Mouse (Mus musculus): ENCODE measurements around the gene Parp4. TPM values are rescaled to one million over a fixed set of nuclear protein-coding genes. Genes with fewer than 3 reads are reported as not detected.
A peak's percentile ranks its signal among the peaks of the same experiment; 100 is the strongest.

The Parp4 gene
- polyA plus RNA-seq, 1 experiment, result 10.1 TPM

DNA sequence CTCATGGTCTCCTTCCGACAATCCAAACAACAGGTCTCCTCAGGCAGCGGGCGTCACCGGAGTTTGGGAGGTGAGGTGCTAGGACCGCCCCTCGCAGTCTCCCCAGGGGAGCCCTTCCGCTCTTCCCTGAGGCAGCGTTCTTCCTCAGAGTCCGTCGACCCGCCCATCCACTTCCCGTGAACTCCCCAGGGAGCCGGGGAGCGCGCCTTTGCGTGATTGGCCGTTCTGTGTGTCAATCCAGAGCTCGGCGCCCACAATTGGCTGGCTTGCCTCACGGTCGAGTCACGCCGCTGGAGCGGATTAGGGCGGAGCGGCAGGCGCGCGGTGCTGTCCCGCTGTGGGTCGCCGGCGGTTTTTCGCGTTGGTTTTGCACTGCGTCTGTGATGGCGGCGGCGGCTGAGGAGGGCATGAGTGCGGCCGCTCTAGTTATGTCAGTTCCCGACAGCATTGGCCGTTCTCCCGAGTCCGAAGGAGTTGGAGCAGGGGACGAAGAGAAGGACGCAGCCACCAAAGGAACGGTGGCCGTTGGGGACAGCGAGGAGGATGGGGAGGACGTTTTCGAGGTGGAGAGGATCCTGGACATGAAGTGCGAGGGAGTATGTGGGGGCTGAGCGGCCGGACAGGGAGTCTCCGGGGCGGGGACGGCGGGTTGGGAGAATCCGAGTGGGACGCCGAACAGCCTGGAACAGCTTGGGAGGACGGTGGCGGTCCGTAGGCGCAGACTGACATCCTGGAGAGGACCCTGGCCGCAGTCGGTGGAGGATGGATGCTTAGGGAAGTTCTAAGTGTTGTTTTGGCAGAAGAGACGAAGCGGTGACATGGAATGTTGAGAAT is 92.8 kb downstream of the Parp4 start, which contains the start of gene Mphosph8:
Mphosph8 (plus strand) TSS at position 280 of the 834 bp plus-strand sequence.
- Histone ChIP-seq H3K4me3 (peak within 1 kb of the TSS; percentile 95), H3ac (ENCODE audit: control insufficient read depth, insufficient read length) (peak within 1 kb of the TSS; percentile 32)

DNA sequence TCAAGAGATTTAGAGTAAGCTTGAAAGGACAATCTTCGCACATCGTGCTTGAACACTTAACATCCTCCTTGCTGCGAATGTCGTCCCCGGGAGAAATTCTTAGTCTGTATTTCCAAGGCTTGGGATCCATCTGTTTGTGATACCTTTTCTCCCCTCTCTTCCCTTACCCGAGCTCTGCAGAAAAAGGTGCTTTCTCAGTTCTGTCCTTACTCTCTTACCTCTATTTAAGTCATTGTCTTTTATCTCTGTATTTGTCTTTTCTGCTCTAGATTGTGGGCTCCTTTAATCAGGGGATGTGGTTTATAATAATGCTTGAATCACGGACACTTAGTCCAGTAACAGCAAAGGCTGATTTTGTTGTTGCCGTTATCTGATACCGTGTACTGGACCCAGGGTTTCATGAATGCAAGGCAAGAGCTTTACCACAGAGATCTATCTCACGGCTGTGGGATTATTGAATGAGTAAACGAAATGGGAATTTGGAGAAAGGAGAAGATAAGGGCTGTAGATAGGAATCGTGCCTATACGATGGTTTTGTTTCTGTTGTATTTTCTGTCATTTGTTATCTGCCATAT is 93.7 kb downstream of the Parp4 start:
- no peak for TF ChIP-seq MYOG (IDR thresholded peaks at IDR 0.05; ENCODE audit: control insufficient read depth in 1 of 3, insufficient read depth in 1 of 3, insufficient read length in 2 of 3, low read depth in 2 of 3)
- TF ChIP-seq USF1 (IDR thresholded peaks at IDR 0.05; ENCODE audit: low read depth), result no peak
- TF ChIP-seq MYOD1 (IDR thresholded peaks at IDR 0.05; ENCODE audit: control insufficient read depth in 1 of 3, insufficient read length in 2 of 3, low read depth in 2 of 3), result no peak
- TF ChIP-seq POLR2A (IDR thresholded peaks at IDR 0.05; ENCODE audit: insufficient read length, low read depth), result no peak
- no peak for TF ChIP-seq CEBPB (IDR thresholded peaks at IDR 0.05; ENCODE audit: insufficient read depth, poor library complexity, severe bottlenecking)
- TF ChIP-seq REST (IDR thresholded peaks at IDR 0.05; ENCODE audit: insufficient read depth, insufficient read length), result no peak
- no peak for TF ChIP-seq E2F4 (IDR thresholded peaks at IDR 0.05; ENCODE audit: insufficient read depth)
- peaks cover 47% of the 10 kb centered on the region for H3K79me2 ChIP-seq (ENCODE audit: control insufficient read depth, insufficient read depth)
- peaks cover 19% of the 10 kb centered on the region for H3K36me3 ChIP-seq (ENCODE audit: control insufficient read depth, insufficient read depth)
- no peaks in the 10 kb centered on the region for H3K27me3 ChIP-seq (ENCODE audit: control insufficient read depth, insufficient read depth, insufficient read length)
- peak overlapping the region; percentile 95 for H3K4me3 ChIP-seq
- H3ac ChIP-seq (ENCODE audit: control insufficient read depth, insufficient read length), result peak overlapping the region; percentile 32
- peak overlapping the region; percentile 88 for H3K4me2 ChIP-seq (ENCODE audit: low read depth)

More for the DNA sequence above, 92.8 kb downstream of the Parp4 start, which contains the start of gene Mphosph8:
- peak; percentile 84 for TF ChIP-seq POLR2AphosphoS2 (IDR thresholded peaks at IDR 0.05; ENCODE audit: insufficient read length, low read depth)
- no peak for TF ChIP-seq MAX (IDR thresholded peaks at IDR 0.05; ENCODE audit: low read depth)
- no peak for TF ChIP-seq USF1 (IDR thresholded peaks at IDR 0.05; ENCODE audit: low read depth)
- peak; percentile 93 for TF ChIP-seq POLR2A (IDR thresholded peaks at IDR 0.05; ENCODE audit: insufficient read length, low read depth)
- TF ChIP-seq CEBPB (IDR thresholded peaks at IDR 0.05; ENCODE audit: insufficient read depth, poor library complexity, severe bottlenecking), result no peak
- peak in 1 of 3 experiments; percentile 49 for TF ChIP-seq MYOG (IDR thresholded peaks at IDR 0.05; ENCODE audit: control insufficient read depth in 1 of 3, insufficient read depth in 1 of 3, insufficient read length in 2 of 3, low read depth in 2 of 3)
- no peak for TF ChIP-seq REST (IDR thresholded peaks at IDR 0.05; ENCODE audit: insufficient read depth, insufficient read length)
- peak; percentile 3 for TF ChIP-seq E2F4 (IDR thresholded peaks at IDR 0.05; ENCODE audit: insufficient read depth)
- peak; percentile 22 for TF ChIP-seq SRF (IDR thresholded peaks at IDR 0.05; ENCODE audit: control insufficient read depth, insufficient read length, low read depth)
- TF ChIP-seq MYOD1 (IDR thresholded peaks at IDR 0.05; ENCODE audit: control insufficient read depth in 1 of 3, insufficient read length in 2 of 3, low read depth in 2 of 3), result no peak
- TF ChIP-seq TCF3 (IDR thresholded peaks at IDR 0.05; ENCODE audit: insufficient read length, low read depth), result no peak
- TF ChIP-seq TCF12 (IDR thresholded peaks at IDR 0.05; ENCODE audit: insufficient read depth, poor library complexity, severe bottlenecking), result no peak
- Histone ChIP-seq H3K4me2 (ENCODE audit: low read depth) (peak within 1 kb of the TSS; percentile 88), H3K79me2 (ENCODE audit: control insufficient read depth, insufficient read depth) (peaks cover 46% of the 10 kb centered on the region), H3K27me3 (ENCODE audit: control insufficient read depth, insufficient read depth, insufficient read length) (no peaks in the 10 kb centered on the region), H3K36me3 (ENCODE audit: control insufficient read depth, insufficient read depth) (peaks cover 10% of the 10 kb centered on the region)

DNA sequence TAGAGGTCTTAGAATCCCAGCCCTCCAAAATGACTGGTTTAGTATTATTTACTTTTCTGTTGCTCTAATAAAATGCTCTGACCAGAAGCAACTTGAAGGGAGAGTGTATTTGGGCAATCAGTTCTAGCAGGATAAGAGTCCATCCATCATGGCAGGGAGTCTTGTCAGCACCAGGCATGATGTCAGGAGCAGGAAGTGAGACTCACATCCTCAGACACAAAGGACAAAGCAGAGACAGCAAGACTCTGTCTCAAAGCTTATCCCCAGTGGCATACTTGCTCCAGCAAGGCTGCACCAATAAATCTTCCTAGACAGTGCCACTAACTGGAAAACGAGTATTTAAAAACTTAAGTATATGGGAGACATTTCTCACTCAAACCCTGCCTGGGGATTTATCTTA is 110.0 kb downstream of the Parp4 start:
- H3ac ChIP-seq (ENCODE audit: control insufficient read depth, insufficient read length), result no peak overlapping the region
- TF ChIP-seq POLR2AphosphoS2 (IDR thresholded peaks at IDR 0.05; ENCODE audit: insufficient read length, low read depth) (no peak), MAX (IDR thresholded peaks at IDR 0.05; ENCODE audit: low read depth) (no peak), TCF3 (IDR thresholded peaks at IDR 0.05; ENCODE audit: insufficient read length, low read depth) (no peak), MYOG (IDR thresholded peaks at IDR 0.05; ENCODE audit: control insufficient read depth in 1 of 3, insufficient read depth in 1 of 3, insufficient read length in 2 of 3, low read depth in 2 of 3) (no peak), MYOD1 (IDR thresholded peaks at IDR 0.05; ENCODE audit: control insufficient read depth in 1 of 3, insufficient read length in 2 of 3, low read depth in 2 of 3) (no peak)

DNA sequence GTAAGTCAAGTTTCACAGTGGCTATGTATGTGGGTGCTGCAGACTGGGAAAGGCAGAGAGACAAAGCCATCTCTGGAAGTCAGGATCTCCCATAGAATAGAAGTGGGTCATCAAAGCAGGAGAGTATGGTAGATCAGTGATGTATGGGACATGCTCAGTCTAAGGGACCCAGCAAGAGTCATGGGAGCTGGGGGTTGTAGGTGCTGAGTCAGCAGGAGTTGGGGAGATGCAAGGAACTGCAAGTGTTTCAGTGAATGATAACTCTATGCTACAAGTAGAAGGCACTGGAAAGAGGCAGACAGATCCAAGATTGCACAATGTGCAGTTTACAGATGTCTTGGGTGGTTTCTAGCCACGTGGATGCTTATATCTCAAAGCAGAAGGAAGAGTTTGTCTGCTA is 113.7 kb downstream of the Parp4 start:
- H3K36me3 ChIP-seq (ENCODE audit: control insufficient read depth, insufficient read depth), result peaks cover 69% of the 10 kb centered on the region

More for the DNA sequence above, 110.0 kb downstream of the Parp4 start:
- Histone ChIP-seq H3K4me2 (ENCODE audit: low read depth) (no peak overlapping the region), H3K4me3 (no peak overlapping the region), H3K27me3 (ENCODE audit: control insufficient read depth, insufficient read depth, insufficient read length) (no peaks in the 10 kb centered on the region), H3K79me2 (ENCODE audit: control insufficient read depth, insufficient read depth) (peaks cover 6% of the 10 kb centered on the region), H3K36me3 (ENCODE audit: control insufficient read depth, insufficient read depth) (peaks cover 51% of the 10 kb centered on the region)

More for the DNA sequence above, 113.7 kb downstream of the Parp4 start:
- Histone ChIP-seq H3K4me2 (ENCODE audit: low read depth) (no peak overlapping the region), H3ac (ENCODE audit: control insufficient read depth, insufficient read length) (no peak overlapping the region), H3K79me2 (ENCODE audit: control insufficient read depth, insufficient read depth) (no peaks in the 10 kb centered on the region), H3K4me3 (no peak overlapping the region), H3K27me3 (ENCODE audit: control insufficient read depth, insufficient read depth, insufficient read length) (no peaks in the 10 kb centered on the region)
- TF ChIP-seq REST (IDR thresholded peaks at IDR 0.05; ENCODE audit: insufficient read depth, insufficient read length) (no peak), MYOG (IDR thresholded peaks at IDR 0.05; ENCODE audit: control insufficient read depth in 1 of 3, insufficient read depth in 1 of 3, insufficient read length in 2 of 3, low read depth in 2 of 3) (no peak), CEBPB (IDR thresholded peaks at IDR 0.05; ENCODE audit: insufficient read depth, poor library complexity, severe bottlenecking) (no peak), TCF12 (IDR thresholded peaks at IDR 0.05; ENCODE audit: insufficient read depth, poor library complexity, severe bottlenecking) (no peak), USF1 (IDR thresholded peaks at IDR 0.05; ENCODE audit: low read depth) (no peak), E2F4 (IDR thresholded peaks at IDR 0.05; ENCODE audit: insufficient read depth) (no peak), TCF3 (IDR thresholded peaks at IDR 0.05; ENCODE audit: insufficient read length, low read depth) (no peak), SRF (IDR thresholded peaks at IDR 0.05; ENCODE audit: control insufficient read depth, insufficient read length, low read depth) (no peak), POLR2A (IDR thresholded peaks at IDR 0.05; ENCODE audit: insufficient read length, low read depth) (no peak)

Data from myocyte (in vitro differentiated cells).